Mouse (Mus musculus) lung, embryonic 15.5 days (tissue): ENCODE measurements around the gene Trp53i13. TPM values are rescaled to one million over a fixed set of nuclear protein-coding genes. Genes with fewer than 3 reads are reported as not detected.

Source experiments
- ATAC-seq: fragments of 200-750 bp; cut with Nextera tagmentation; 2 replicates; pipeline ENCODE4 v1.8.0; 2017; ENCODE audit warnings: moderate number of reproducible peaks, borderline replicate concordance; ENCODE audit not compliant: low FRiP score, low TSS enrichment; ENCODE audit errors: extremely low read depth
- H3K27ac ChIP-seq: fragments of 300-500 bp; sonication (generic); 2 replicates; pipeline ENCODE4 v1.5.1; 2015; ENCODE audit warnings: moderate library complexity, mild to moderate bottlenecking, inconsistent platforms
- H3K27me3 ChIP-seq: fragments of 300-500 bp; sonication (generic); 2 replicates; pipeline ENCODE4 v1.6.1; 2015; ENCODE audit warnings: inconsistent platforms
- H3K36me3 ChIP-seq: fragments of 300-500 bp; sonication (generic); 2 replicates; pipeline ENCODE4 v1.6.1; 2015; ENCODE audit warnings: inconsistent platforms
- H3K4me1 ChIP-seq: fragments of 300-500 bp; sonication (generic); 2 replicates; pipeline ENCODE4 v1.6.1; 2015; ENCODE audit warnings: inconsistent platforms
- H3K4me2 ChIP-seq: fragments of 300-500 bp; sonication (generic); 2 replicates; pipeline ENCODE4 v1.6.1; 2015; ENCODE audit warnings: inconsistent platforms, mild to moderate bottlenecking, moderate library complexity
- H3K4me3 ChIP-seq: fragments of 300-500 bp; sonication (generic); 2 replicates; pipeline ENCODE4 v1.5.1; 2015; ENCODE audit warnings: mild to moderate bottlenecking, inconsistent platforms
- H3K9ac ChIP-seq: fragments of 300-500 bp; sonication (generic); 2 replicates; pipeline ENCODE4 v1.6.1; 2015; ENCODE audit warnings: inconsistent platforms
- H3K9me3 ChIP-seq: fragments of 300-500 bp; sonication (generic); 2 replicates; pipeline ENCODE4 v1.6.1; 2016; ENCODE audit warnings: inconsistent platforms
- WGBS: fragments of 180-500 bp; shearing (Covaris S2); methylation state at CpG from one replicate; pipeline ENCODE4 v1.1.7; 2015; 5-methylcytosine and 5-hydroxymethylcytosine counted together
- polyA plus RNA-seq: library from polyadenylated mRNA; unstranded; fragments of >200 nt; fragmentation: Nextera tagmentation; extraction: Ambion mirVana; gene quantifications from 2 replicates; pipeline ENCODE4 v1.2.1, GENCODE M21; 2015

The Trp53i13 gene
- polyA plus RNA-seq, 1 experiment from 2014 or later, result 43.1 TPM

- peaks cover 32% of the 10 kb centered on the region; the same call in 1 of the 2 replicates for H3K4me1 ChIP-seq
- no peak overlapping the region for H3K27ac ChIP-seq
- H3K4me2 ChIP-seq, result peak overlapping the region; percentile 42; the same call in 1 of the 2 replicates
- peaks cover 76% of the 10 kb centered on the region for H3K27me3 ChIP-seq
- WGBS, result 32% methylated on average over 9 of the region's 9 CpGs
- no peak overlapping the region for H3K4me3 ChIP-seq
- peaks cover 4% of the 10 kb centered on the region for H3K36me3 ChIP-seq
- ATAC-seq, result no peak
- H3K9ac ChIP-seq, result no peak overlapping the region
- no peaks in the 10 kb centered on the region for H3K9me3 ChIP-seq
These were observed 49.2 kb downstream of the Trp53i13 start for GRCm38 (mm10) chr11:77466544-77466943.

GRCm38 (mm10) chr11:77465111-77465510, 50.7 kb downstream of the Trp53i13 start:
- H3K27ac ChIP-seq, result no peak overlapping the region
- peaks cover 32% of the 10 kb centered on the region; the same call in 1 of the 2 replicates for H3K4me1 ChIP-seq
- H3K9me3 ChIP-seq, result no peaks in the 10 kb centered on the region
- H3K9ac ChIP-seq, result no peak overlapping the region
- H3K4me2 ChIP-seq, result no peak overlapping the region
- no peak overlapping the region for H3K4me3 ChIP-seq
- peaks cover 89% of the 10 kb centered on the region for H3K27me3 ChIP-seq
- WGBS, result 64% methylated on average over 3 of the region's 3 CpGs
- no peak for ATAC-seq
- H3K36me3 ChIP-seq, result no peaks in the 10 kb centered on the region

GRCm38 (mm10) chr11:77464684-77465083, 51.1 kb downstream of the Trp53i13 start:
- H3K4me1 ChIP-seq, result peaks cover 32% of the 10 kb centered on the region; the same call in 1 of the 2 replicates
- H3K4me3 ChIP-seq, result no peak overlapping the region
- H3K36me3 ChIP-seq, result no peaks in the 10 kb centered on the region
- H3K27me3 ChIP-seq, result peaks cover 89% of the 10 kb centered on the region
- no peak for ATAC-seq
- no peak overlapping the region for H3K27ac ChIP-seq
- no peaks in the 10 kb centered on the region for H3K9me3 ChIP-seq
- 26% methylated on average over 4 of the region's 4 CpGs for WGBS
- H3K9ac ChIP-seq, result no peak overlapping the region
- H3K4me2 ChIP-seq, result no peak overlapping the region

DNA sequence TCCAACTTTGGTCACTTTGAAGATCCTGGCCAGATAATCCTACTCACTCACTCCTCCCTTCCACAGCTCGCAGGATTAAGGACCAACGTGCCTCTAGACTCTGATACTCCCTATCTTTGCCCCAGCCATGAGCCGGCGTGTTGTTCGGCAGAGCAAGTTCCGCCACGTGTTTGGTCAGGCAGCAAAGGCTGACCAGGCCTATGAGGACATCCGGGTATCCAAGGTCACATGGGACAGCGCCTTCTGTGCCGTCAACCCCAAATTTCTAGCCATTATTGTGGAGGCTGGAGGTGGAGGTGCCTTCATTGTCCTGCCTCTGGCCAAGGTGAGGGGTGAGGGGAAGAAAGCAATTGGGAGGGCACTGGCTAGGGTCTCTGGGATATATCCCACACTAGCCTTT, 52.0 kb downstream of the Trp53i13 start:
- peaks cover 32% of the 10 kb centered on the region; the same call in 1 of the 2 replicates for H3K4me1 ChIP-seq
- H3K9ac ChIP-seq, result no peak overlapping the region
- no peak overlapping the region for H3K4me2 ChIP-seq
- H3K9me3 ChIP-seq, result no peaks in the 10 kb centered on the region
- H3K27ac ChIP-seq, result no peak overlapping the region
- H3K4me3 ChIP-seq, result no peak overlapping the region
- ATAC-seq, result no peak
- 75% methylated on average over 10 of the region's 10 CpGs for WGBS
- H3K27me3 ChIP-seq, result peaks cover 82% of the 10 kb centered on the region
- H3K36me3 ChIP-seq, result no peaks in the 10 kb centered on the region

DNA sequence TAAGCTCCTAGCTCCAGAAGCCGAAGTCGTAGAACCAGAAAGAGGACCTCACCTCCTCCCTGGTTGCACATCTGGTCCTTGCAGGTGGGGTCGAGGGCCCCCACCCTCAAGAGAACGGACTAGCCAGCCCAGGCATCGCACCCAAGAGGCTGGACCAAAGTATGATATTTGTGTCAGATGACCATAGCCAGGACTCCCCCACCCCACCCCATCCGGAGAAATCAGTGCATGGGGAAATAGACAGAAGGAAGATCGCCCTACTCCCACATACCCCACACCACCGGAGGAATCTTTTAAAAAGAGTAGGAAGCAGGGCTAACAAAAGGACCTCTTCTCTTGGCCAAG, 52.7 kb downstream of the Trp53i13 start:
- Histone ChIP-seq H3K9ac (no peak overlapping the region), H3K4me1 (peaks cover 32% of the 10 kb centered on the region; the same call in 1 of the 2 replicates), H3K9me3 (no peaks in the 10 kb centered on the region), H3K27ac (no peak overlapping the region), H3K4me3 (peak overlapping the region; percentile 51; the same call in 1 of the 2 replicates), H3K27me3 (peaks cover 75% of the 10 kb centered on the region), H3K36me3 (no peaks in the 10 kb centered on the region), H3K4me2 (peak overlapping the region; percentile 93)
- ATAC-seq, result no peak
- WGBS, result 33% methylated on average over 8 of the region's 8 CpGs

DNA sequence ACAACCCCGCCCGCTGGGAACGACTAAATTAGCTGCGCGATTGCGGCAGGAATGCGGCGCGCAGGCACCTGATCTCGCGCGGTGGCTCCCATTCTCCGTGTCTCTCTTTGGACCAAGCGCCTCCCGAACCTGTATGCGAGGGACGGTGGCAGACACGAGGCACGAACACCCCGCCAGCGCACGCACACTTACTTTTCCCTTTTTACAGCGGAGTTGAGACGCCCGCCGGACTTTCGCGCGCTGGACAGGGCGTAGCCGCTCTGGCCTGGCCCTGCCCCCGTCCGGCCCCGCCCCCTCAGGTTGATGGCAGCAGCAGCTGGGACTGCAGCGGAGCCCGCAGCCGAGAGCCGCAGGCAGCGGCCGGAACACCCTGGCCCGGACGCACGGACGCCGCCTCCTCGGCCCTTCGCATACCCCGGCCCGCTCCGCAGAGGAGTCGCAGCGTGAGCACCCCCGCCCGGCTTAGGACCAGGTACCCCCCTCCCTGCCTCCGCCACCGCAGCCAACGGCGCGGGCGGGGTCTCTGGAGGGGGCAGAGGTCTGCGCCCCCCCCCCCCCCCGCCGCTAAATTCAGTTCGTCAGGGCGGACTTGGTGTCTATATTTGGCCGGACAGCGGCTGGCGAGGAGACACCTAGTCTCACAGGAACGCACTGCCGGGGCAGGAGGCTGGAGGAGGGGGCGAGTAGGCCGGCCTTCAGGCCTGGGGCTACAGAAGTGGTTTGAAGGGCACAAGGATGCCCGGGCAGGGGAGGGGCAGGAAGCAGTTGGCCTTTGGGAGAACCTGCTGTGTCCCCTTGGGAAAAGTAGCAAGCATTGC, 53.3 kb downstream of the Trp53i13 start, which contains the start of gene Coro6:
Gene Coro6, plus strand, starts transcription at position 129 of the 818 bp plus-strand sequence.
- Histone ChIP-seq H3K4me1 (peaks cover 30% of the 10 kb centered on the region; the same call in 1 of the 2 replicates), H3K9me3 (no peaks in the 10 kb centered on the region), H3K9ac (peak within 1 kb of the TSS; percentile 35), H3K4me2 (peak within 1 kb of the TSS; percentile 93), H3K27ac (no peak within 1 kb of the TSS), H3K27me3 (peaks cover 71% of the 10 kb centered on the region), H3K36me3 (no peaks in the 10 kb centered on the region), H3K4me3 (peak within 1 kb of the TSS; percentile 51)
- peak; percentile 83 for ATAC-seq
- under 1% methylated on average over 64 of the region's 73 CpGs for WGBS

DNA sequence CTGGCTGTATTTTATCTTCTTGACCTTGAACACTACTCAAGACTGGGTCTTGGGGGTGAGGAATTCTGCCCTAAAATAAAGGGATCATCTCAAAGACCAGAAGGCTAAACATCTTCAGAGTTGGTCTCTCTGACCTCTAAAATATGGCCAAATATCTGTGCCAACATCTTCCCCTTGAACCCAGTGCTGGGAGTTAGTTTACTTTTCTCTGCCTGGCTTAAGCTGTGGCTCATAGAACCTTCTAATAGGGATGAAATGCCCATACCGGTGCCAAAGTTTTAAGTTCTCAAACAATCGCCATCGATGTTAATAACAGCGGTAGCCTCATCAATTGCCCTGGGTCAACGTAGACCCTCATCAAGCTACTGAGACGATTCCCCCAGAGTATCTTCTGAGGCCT, 53.9 kb downstream of the Trp53i13 start:
- no peaks in the 10 kb centered on the region for H3K36me3 ChIP-seq
- no peaks in the 10 kb centered on the region for H3K9me3 ChIP-seq
- H3K4me2 ChIP-seq, result peak overlapping the region; percentile 93
- peak overlapping the region; percentile 35 for H3K9ac ChIP-seq
- H3K4me1 ChIP-seq, result peaks cover 32% of the 10 kb centered on the region
- H3K27me3 ChIP-seq, result peaks cover 65% of the 10 kb centered on the region
- 4% methylated on average over 6 of the region's 6 CpGs for WGBS
- H3K27ac ChIP-seq, result no peak overlapping the region
- peak overlapping the region; percentile 51 for H3K4me3 ChIP-seq
- no peak for ATAC-seq

Other genes with a start within 250 kb of the Trp53i13 start
- 0.78 and 0.97 TPM in 2 replicates for gene Coro6, start 53.6 kb downstream of the Trp53i13 start, polyA plus RNA-seq
- gene Ankrd13b, start 26.3 kb downstream of the Trp53i13 start, polyA plus RNA-seq, result 6.5 and 7.1 TPM in 2 replicates
- 9.5 and 9.8 TPM in 2 replicates for gene Git1, start 22.4 kb downstream of the Trp53i13 start, polyA plus RNA-seq
- 3.8 and 4.0 TPM in 2 replicates for gene Abhd15, start 859 bp downstream of the Trp53i13 start, polyA plus RNA-seq
- 0.10 and 0.11 TPM in 2 replicates for gene Gm10392, start 3.2 kb upstream of the Trp53i13 start, polyA plus RNA-seq
- 14.0 and 14.9 TPM in 2 replicates for gene Taok1, start 91.8 kb upstream of the Trp53i13 start, polyA plus RNA-seq
- gene Nufip2, start 170.2 kb upstream of the Trp53i13 start, polyA plus RNA-seq, result 4.9 and 5.0 TPM in 2 replicates
- gene Cryba1, start 209.3 kb upstream of the Trp53i13 start, polyA plus RNA-seq, result not detected in 2 replicates
- gene Myo18a, start 247.3 kb upstream of the Trp53i13 start, polyA plus RNA-seq, result 37.8 and 46.2 TPM in 2 replicates